Mouse (Mus musculus): ENCODE measurements around the gene Immp1l. TPM values are rescaled to one million over a fixed set of nuclear protein-coding genes. Genes with fewer than 3 reads are reported as not detected.

The Immp1l gene
- total and polyA plus RNA-seq, 3 experiments: 32.5 to 103 (median 37.0) TPM

GRCm38 (mm10) chr2:105916671-105917070 lies 12.2 kb downstream of the Immp1l start:
- H3K4me1 ChIP-seq (ENCODE audit: control insufficient read depth in 1 of 2, insufficient read depth in 2 of 2): peaks cover 0 to 15% of the 10 kb centered on the region in 2 experiments; a peak in 2 of 4 replicates
- dilution Hi-C loops (cut with MboI; ENCODE audit: extremely low pct_ligation_motif_present, extremely low pct_unique_long_range_greater_than_20kb, low sequenced_read_pairs): no loop called here
- peaks cover 3% of the 10 kb centered on the region for H3K9me3 ChIP-seq (replicated peaks; ENCODE audit: low read length)
- DNase-seq (ENCODE audit: extremely low read depth): no peak
- H3K27ac ChIP-seq (ENCODE audit: insufficient read depth, low read depth): no peak overlapping the region
- H3K4me3 ChIP-seq (replicated peaks in 1 of 3; ENCODE audit: low read depth in 2 of 3, low read length in 2 of 3, poor library complexity in 1 of 3): no peak overlapping the region
- H3K9ac ChIP-seq (ENCODE audit: insufficient read depth, low read depth): no peak overlapping the region
- peaks cover 0 to 13% of the 10 kb centered on the region in 2 experiments for H3K36me3 ChIP-seq (replicated peaks in 1 of 2; ENCODE audit: control insufficient read depth in 1 of 2, insufficient read depth in 1 of 2, low read length in 1 of 2)
- in situ Hi-C loops (cut with MboI; ENCODE audit: low pct_ligation_motif_present, low pct_unique_long_range_greater_than_20kb, low sequenced_read_pairs): no loop called here
- H3K79me2 ChIP-seq (replicated peaks; ENCODE audit: control insufficient read depth, extremely low read depth, insufficient read depth, poor library complexity, severe bottlenecking): peaks cover 5% of the 10 kb centered on the region
- no peaks in the 10 kb centered on the region for H3K27me3 ChIP-seq (replicated peaks)
- TF ChIP-seq KAT2A (IDR thresholded peaks at IDR 0.05; ENCODE audit: insufficient replicate concordance, low read length): no peak
- no peak for TF ChIP-seq ZKSCAN1 (IDR thresholded peaks at IDR 0.05; ENCODE audit: borderline replicate concordance, low read depth, low read length)
- TF ChIP-seq JUN (IDR thresholded peaks at IDR 0.05; ENCODE audit: insufficient read depth, low read depth, low read length): no peak
- TF ChIP-seq POLR2AphosphoS2 (IDR thresholded peaks at IDR 0.05; ENCODE audit: low read depth, low read length): no peak
- TF ChIP-seq GABPA (IDR thresholded peaks at IDR 0.05; ENCODE audit: insufficient replicate concordance, low read depth, low read length): no peak
- no peak for TF ChIP-seq ZMIZ1 (IDR thresholded peaks at IDR 0.05; ENCODE audit: low read depth, low read length)
- TF ChIP-seq HCFC1 (IDR thresholded peaks at IDR 0.05; ENCODE audit: low read depth, low read length): no peak
- TF ChIP-seq ELF1 (IDR thresholded peaks at IDR 0.05; ENCODE audit: low read depth, low read length): no peak
- H3K4me2 ChIP-seq (ENCODE audit: insufficient read depth, low read depth, poor library complexity, severe bottlenecking): no peak overlapping the region

- Histone ChIP-seq H3K4me2 (ENCODE audit: insufficient read depth, low read depth, poor library complexity, severe bottlenecking) (no peak overlapping the region), H3K9me3 (replicated peaks; ENCODE audit: low read length) (peaks cover 3% of the 10 kb centered on the region), H3K27ac (ENCODE audit: insufficient read depth, low read depth) (no peak overlapping the region), H3K9ac (ENCODE audit: insufficient read depth, low read depth) (no peak overlapping the region), H3K79me2 (replicated peaks; ENCODE audit: control insufficient read depth, extremely low read depth, insufficient read depth, poor library complexity, severe bottlenecking) (peaks cover 2% of the 10 kb centered on the region), H3K4me3 (replicated peaks in 1 of 3; ENCODE audit: low read depth in 2 of 3, low read length in 2 of 3, poor library complexity in 1 of 3) (no peak overlapping the region), H3K27me3 (replicated peaks) (no peaks in the 10 kb centered on the region), H3K36me3 (replicated peaks in 1 of 2; ENCODE audit: control insufficient read depth in 1 of 2, insufficient read depth in 1 of 2, low read length in 1 of 2) (peaks cover 0 to 11% of the 10 kb centered on the region in 2 experiments), H3K4me1 (ENCODE audit: control insufficient read depth in 1 of 2, insufficient read depth in 2 of 2) (peaks cover 0 to 15% of the 10 kb centered on the region in 2 experiments; a peak in 2 of 4 replicates)
- DNase-seq (ENCODE audit: extremely low read depth): no peak
- no peak for TF ChIP-seq ZMIZ1 (IDR thresholded peaks at IDR 0.05; ENCODE audit: low read depth, low read length)
- TF ChIP-seq POLR2A (IDR thresholded peaks at IDR 0.05; ENCODE audit: low read depth, low read length): no peak
- TF ChIP-seq USF2 (conservative IDR thresholded peaks at IDR 0.05; ENCODE audit: low read depth, low read length): no peak
- no peak for TF ChIP-seq CHD1 (IDR thresholded peaks at IDR 0.05; ENCODE audit: low read depth, low read length)
- no peak for TF ChIP-seq MAFK (IDR thresholded peaks at IDR 0.05; ENCODE audit: insufficient replicate concordance, low read length)
- no peak for TF ChIP-seq JUN (IDR thresholded peaks at IDR 0.05; ENCODE audit: insufficient read depth, low read depth, low read length)
- no peak for TF ChIP-seq MYC (IDR thresholded peaks at IDR 0.05; ENCODE audit: low read depth, low read length)
- no peak for TF ChIP-seq E2F4 (IDR thresholded peaks at IDR 0.05; ENCODE audit: insufficient replicate concordance, low read depth, low read length)
- TF ChIP-seq KAT2A (IDR thresholded peaks at IDR 0.05; ENCODE audit: insufficient replicate concordance, low read length): no peak
- no peak for TF ChIP-seq MAX (IDR thresholded peaks at IDR 0.05; ENCODE audit: low read length)
- no peak for TF ChIP-seq NELFE (IDR thresholded peaks at IDR 0.05; ENCODE audit: low read depth, low read length)
- TF ChIP-seq ZNF384 (IDR thresholded peaks at IDR 0.05; ENCODE audit: low read depth, low read length): no peak
- no peak for TF ChIP-seq BHLHE40 (IDR thresholded peaks at IDR 0.05; ENCODE audit: low read depth, low read length)
- no peak for TF ChIP-seq RCOR1 (conservative IDR thresholded peaks at IDR 0.05; ENCODE audit: low read depth, low read length)
- no peak for TF ChIP-seq POLR2AphosphoS2 (IDR thresholded peaks at IDR 0.05; ENCODE audit: low read depth, low read length)
- TF ChIP-seq JUND (conservative IDR thresholded peaks at IDR 0.05; ENCODE audit: low read depth, low read length): no peak
- in situ Hi-C loops (cut with MboI; ENCODE audit: low pct_ligation_motif_present, low pct_unique_long_range_greater_than_20kb, low sequenced_read_pairs): no loop called here
- dilution Hi-C loops (cut with MboI; ENCODE audit: extremely low pct_ligation_motif_present, extremely low pct_unique_long_range_greater_than_20kb, low sequenced_read_pairs): no loop called here
Measured at GRCm38 (mm10) chr2:105917623-105918346, 13.3 kb downstream of the Immp1l start.
